Mouse (Mus musculus) Muller cell, postnatal 12 days (primary cell): ENCODE measurements at regions not wholly inside any gene's neighbourhood (a gene's known extent, or its start where the extent isn't known, plus 50 kb on each side); places are given as distances from the start of the nearest gene placed in this dataset.

Experiments used
- DNase-seq: peaks from one replicate; pipeline ENCODE4 v3.0.0-alpha.2; 2015; ENCODE audit errors: inconsistent ontology term

DNA sequence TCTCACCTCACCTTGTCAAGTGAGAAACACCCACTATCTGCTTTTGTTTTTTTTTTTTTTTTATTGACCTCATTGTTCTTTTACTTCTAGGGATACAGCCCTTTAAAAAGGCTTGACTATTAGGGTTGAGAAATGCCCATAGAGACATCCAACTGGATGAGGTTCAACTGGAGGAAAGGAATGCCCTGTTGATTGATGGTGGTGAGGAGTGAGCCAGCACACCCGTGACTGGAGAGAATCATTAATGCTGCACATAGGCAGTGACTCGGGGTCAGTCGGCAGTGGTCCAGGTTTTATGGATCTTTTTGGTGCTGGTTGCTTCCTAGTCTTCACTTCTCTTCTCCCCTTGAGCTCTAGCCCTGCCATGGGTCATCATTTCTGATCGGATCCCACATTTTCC lies 82.9 kb upstream of the Cryz start:
- no peak for DNase-seq

DNA sequence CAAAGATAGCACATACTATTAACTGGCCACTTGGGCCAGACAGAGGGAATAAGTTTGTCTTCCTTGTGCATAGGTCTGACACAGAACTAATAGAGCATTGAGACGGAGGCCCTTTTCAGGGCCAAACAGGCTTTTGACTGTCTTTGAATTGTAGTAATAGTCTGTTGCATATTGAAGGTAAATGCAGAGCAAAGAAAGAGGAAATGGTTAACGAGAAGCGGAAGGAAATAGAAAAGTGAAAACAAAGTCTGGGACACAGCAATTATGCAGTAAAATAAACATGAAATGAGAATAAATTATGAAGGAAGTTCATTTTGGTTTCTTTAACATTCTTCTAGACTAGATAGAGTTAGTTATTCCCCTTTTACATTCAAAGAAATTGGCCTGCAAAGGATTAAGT lies 86.4 kb upstream of the Cryz start:
- DNase-seq: no peak

DNA sequence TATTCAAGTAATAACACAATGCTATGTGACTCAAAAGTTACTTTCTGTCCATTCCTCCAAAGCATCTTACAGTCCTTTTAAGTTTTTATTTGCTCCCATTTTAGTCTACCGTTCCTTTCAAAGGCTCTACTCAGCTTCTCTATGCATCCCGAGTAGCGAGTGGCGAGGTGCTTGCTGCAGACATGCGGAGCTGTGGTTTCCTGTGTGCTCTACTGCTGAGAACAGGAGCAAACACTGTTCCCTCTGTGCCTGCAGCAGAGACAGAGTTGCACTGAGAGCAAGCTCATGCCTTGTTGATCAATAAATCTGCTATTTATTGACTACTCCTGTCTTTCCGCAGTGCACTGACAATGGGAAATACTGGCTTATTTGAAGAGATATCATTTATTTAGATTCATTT lies 87.1 kb upstream of the Cryz start:
- DNase-seq: no peak

DNA sequence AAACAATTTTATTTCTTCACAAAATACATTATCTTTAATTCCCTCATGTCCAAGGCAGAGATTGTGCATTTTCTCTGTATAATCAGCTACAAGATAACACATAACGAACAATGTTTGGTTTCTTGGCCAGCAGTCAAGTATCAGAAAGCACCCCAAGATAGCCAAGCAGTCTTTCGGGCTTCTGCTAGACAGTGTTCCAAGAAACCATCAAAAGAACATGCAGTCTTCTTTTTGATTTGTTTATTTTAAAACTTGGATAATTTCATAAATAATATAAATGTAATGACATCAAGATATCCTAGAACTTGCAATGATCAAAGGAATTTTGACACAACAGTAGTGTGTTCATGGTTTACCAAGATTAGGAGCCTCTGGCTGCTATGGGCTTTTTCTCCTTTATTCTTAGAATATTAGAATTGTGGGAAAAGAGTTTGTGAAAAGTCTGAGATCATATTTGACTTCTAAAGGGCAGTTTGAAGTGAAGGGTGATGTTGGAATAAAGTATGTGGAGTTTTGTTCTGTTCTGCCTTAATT lies 103.1 kb upstream of the Cryz start:
- DNase-seq: no peak

DNA sequence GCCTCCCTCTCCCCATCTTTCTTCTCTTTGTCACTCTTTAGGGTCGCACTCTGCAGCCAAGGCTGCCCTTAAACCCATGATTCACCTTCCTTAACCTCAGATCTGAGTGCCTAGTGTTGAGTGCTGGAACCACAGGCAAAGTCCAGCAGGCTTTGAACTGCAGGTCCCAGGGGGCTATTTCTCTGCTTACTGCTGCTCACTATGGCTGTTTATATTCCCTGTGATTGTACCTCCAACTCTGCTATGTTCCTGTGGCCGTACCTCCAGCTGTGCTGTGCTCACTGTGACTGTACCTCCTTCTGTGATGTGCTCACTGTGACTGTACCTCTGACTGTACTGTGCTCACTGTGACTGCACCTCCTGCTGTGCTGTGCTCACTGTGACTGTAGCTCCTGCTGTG lies 124.1 kb upstream of the Cryz start:
- no peak for DNase-seq

DNA sequence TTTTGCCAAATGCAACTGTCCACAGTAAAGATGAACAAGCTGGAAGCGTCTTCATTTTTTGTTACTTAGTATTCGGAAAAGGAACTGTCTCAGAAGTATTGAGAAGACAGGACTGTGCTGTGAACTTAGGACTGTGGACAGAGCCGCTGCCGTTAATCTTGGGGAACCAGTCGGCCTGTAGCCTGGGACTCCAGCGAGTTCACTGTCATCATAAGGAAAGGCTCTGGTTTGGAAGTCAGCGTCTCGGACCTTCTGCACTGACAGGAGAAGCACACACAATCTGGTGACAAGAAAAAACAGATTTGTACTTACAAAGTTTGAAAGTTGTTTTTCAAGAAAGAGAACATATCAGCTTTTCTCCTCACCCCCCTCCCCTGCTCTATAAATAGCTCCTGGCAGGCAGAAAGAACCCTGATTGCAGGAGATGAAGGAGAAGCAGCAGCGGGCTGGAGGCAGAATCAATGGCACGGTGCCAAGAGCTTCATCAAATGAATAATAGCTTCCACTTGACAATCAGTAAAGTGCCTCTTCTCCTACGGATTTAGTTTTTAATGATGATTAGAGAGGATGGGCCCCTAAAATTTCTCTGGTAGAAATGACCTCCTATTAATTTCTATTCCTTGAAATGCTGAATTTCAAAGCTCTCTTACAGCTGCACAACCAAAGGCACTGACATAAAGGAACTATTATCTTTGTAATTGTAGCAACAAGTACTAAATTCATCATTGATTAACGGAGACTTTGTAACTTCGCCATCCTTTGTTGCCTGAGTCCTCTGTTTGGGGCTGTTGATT lies 128.7 kb upstream of the Cryz start:
- peak; percentile 54 for DNase-seq

DNA sequence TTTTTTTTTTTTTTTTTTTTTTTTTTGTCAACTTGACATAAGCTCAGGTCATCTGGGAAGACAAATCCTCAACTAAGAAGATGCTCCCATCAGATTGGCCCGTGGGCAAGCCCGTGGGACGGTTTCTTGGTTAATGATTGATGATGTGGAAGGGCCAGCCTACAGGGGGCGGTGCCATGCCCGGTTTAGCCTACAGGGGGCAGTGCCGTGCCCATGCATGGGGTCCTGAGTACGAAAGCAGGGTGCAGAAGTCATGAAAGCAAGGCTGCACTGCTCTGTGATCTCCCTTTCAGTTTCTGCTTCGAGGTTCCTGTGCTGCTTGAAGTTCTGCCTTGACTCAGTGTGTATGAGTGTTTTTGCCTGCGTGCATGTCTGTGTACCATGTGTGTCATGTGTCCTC lies 127.7 kb upstream of the Lhx8 start:
- no peak for DNase-seq

DNA sequence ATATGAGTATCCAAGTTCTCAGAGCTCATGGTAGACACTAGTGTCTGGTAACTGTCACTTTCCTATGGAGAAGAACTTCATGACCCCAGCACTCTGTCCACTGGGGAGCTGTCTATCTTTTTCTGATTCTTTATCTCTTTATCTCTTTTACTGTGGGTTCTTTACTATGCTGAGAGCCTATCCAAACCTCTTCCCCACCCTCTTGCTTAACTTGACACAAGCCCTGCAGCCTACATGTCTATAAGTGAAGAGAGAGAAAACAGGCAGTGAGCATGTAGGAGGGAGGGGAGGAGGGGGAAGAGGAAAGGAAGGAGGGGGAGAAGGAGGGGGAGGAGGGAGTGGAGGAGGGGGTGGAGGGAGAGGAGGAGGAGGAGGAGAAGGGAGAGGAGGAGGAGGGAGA lies 122.6 kb upstream of the Lhx8 start:
- DNase-seq: no peak

DNA sequence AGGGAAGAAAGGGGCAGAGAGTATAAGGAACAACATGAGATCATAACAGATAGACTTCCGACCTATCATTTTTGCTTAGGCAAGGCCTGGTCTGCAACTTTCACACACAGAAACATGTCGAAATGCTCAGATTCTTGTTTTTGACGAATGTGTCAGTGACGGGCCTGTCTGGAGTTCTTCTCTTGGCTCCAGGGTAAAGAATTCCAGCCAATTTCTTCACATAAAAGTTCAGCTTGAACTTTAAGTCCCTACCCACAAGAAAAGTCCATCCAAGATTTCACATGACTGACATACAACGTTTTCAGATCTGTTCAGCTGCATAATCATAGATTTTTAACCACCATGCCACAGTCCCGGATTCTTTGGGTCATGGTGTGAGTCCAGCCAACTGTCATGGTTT lies 122.1 kb upstream of the Lhx8 start:
- DNase-seq: no peak

DNA sequence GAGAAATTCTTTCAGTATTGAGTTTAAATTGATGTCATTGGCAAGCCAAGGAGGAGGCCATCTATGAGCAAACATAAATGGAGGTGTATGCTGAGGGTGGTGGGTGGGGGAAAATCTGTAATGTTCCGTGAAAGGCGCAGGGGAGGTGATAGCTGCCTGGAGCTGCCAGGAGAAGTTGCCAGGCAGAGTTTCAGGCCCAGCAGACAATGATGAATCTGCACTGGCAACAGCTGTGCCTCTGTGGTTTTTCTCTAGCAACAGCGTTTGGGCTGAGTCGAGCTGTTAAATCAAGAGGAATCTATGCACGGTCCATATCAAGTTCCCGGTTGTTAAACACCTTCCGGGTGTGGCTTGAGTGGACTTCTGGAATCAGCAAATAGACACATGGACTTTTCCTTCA lies 120.7 kb upstream of the Lhx8 start:
- DNase-seq: no peak

DNA sequence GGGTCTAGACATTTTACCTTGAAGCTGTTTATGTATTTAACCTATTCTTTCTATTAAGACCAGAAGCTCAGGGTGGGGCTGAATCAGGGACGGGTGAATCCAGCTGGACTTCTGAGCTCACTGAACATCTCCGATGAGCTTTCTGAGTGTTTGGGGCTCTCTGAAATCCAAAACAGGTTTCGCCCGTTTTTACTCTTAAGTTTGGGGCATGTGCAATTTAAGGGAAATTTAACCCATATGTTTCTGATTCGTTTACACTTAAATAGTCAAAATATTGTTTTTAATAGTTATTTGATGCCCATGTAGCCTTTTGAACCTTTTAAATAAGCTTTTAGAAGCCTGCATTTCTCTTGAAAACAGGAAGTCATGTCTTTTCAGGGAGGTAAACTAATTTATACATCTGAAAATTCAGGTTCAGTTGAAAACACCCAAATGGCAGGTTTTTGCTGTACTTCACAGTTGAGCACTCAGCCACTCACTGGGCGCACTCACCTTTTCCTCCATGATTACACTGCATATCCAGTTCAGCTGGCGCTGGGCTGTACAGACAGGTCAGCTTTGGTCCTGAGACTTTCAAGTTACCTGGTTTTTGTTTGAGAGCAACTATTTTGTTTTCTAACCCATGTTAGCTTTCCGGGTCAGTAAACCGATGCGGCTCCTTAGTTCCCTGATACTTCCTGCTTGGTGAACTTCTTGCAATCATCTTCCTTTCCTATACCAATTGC lies 113.1 kb upstream of the Lhx8 start:
- DNase-seq: no peak

DNA sequence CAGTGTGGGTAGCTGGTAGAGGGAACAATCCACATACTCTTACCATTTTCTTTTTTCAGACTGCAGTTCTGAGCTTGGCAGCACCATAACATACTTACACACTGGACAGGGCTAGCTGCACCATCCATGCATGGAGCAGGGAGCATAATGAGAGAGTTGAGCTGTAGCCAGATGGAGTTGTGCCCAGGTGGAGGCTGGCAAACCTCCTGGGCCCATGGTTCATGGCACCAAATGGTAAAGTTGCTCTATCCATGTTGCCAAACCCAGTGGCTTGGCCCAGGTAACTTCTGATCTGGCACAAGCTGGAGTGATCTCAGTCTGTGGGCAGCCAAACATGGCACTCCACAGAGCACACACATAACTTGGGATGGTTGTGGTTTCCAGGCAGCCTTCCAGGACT lies 111.0 kb upstream of the Lhx8 start:
- DNase-seq: peak; percentile 52

DNA sequence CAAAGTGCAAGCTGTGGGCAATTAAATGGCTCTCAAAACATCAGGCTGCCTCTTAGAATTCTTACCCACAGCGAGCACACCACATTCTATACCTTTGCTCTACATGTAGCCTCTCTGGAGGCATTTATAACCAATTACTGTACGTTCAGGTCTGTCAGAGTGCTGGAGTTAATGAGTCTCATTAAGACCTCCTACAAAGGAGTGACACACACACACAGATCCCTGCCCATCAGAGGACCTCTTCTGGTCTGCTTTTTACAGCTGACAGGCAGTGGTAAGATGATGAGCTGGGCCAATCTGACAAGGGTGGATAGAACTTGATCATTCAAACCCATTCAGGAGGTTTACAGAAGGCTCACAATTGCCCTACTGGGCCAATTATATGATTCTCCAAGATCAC lies 110.4 kb upstream of the Lhx8 start:
- DNase-seq: no peak

DNA sequence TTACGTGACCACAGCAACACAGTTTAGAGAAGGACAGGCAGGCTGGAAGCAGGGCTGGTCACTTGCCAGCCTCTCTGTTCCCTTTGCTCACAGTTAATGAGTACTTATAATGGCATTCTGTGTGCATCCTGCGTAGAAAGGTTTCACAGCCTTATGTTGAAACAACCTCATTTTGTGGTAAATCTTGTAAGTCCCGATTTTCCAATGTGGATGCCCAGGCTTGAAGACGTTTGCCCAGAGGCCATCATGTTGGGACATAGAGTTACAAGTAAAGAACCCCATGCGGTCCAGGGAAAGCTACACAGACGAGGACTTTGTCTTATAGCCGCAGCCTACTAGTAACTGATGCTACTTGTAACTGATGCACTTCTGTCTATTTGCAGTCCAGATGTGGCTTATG lies 100.4 kb upstream of the Lhx8 start:
- DNase-seq: no peak

DNA sequence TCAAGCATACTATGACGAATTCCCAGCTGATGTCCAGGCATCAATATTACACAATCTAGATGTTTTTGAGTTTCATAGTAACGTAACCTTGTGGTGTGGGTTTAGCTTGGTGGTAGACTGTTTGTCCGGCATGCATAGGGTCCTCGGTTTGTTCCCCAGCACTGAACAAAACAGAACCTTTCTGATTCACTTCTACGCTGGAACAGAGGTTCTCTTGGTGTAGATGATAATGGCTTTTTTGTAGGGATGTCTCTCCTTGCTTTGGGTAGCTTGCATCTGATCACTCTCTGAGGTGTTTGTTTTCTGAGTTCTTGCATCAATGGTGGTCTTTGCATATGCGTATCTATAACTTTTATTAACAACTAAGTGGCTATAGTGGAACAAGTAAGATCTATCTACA lies 99.2 kb upstream of the Lhx8 start:
- no peak for DNase-seq

DNA sequence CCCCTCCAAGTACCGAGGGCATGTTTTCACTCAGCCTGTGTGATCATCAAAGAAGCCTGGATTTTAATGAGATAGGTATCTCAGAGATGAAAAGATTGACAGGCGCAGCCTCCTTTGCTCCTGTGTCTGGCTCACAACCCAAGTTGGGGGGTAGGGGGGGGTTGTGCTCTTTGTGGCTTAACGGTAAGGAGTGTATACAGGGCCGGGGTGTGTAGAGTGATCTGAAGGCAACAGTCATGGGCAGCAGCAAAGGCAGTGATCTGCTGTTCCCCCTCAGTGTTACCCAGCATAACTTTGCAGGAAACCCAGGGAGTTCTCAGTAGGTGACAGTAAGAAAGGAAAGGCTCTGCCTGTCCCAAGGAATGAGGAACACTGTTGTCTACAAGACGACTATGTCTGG lies 94.1 kb upstream of the Lhx8 start:
- DNase-seq: no peak

DNA sequence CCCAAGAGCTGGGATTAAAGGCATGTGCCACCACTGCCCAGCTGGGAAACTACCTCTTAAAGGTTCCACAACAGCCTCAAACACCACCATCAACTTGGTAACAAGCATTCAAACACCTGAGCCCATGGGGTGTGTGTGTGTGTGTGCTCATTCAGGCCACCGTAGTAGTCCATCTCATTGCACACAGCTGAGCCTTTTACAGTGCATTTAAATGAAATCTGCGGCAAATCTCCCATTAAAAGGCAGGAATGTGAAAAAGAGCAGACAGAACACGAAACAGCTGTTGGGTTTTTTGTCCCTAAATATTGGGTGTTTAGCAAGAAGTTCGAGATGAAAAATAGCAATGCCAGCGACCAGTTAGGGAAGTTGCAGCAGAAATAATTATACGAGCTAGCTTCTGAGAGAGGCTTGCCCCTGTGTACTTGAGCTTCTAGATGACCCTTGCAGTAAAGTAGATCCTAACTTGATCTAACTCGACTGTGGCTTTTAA lies 91.0 kb upstream of the Lhx8 start:
- no peak for DNase-seq

DNA sequence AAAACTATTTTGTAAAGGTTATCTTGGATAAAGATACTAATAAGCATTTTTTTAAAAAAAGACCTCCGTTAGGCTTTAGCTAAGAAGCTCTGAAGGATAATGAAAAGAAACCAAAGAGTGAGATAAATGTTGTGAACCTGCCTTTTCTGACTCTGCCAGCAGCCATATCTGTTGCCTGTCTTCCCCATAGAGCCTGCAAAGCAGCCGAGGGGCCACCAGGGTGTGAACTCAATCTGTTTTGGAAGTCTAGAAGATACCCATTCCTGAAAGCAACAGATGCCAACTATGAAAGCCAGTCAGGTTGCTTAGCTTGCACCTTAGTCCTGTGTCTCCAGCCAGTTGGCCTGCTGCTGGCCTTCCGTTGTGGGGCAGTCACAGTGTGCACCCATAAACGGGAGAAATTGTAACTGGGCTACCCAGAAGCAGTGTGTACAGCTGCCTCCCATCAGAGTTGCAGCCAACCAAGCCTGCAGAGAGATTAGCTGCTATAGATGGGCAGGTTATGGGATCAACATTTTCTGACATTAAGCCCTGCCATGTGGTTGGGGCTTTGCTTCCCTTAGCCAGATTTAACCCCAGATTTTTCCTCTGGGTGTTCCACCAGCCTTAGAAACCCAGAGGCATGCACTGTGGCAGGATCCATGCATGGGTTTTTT lies 87.8 kb upstream of the Lhx8 start:
- DNase-seq: no peak

DNA sequence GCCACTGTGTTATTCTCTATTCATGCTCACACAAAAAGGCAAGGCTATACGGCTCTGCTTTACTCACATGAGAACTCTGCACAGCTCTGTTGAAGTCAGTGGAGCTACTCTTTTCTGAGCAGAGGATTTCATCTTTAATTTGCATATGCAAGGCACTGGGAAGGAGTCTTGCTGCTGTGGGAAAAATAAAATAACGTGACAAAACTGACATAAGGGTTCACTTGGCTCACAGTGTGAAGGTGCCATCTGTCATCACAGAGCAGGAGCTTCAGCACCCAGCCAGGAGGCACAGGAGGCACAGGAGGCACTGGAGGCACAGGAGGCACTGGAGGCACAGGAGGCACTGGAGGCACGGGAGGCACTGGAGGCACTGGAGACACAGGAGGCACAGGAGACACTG lies 83.9 kb upstream of the Lhx8 start:
- no peak for DNase-seq

DNA sequence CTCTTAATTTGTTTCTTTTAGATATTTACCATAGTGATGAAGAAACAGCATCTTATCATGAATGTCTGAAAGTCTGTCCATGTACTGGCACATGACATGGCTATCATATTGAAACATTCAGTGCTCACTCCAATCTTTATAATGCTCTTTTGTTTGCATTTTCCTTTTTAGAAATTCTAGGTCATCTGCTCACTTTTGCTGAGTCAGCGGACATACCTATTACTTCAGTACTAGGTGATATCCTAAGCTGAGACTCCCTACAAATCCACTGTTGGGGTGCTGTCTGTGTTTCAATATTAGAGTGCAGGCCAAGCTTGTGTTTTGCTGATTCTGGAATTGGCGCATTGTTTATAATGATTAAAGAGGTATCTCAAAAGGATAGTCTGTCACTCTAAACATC lies 79.8 kb upstream of the Lhx8 start:
- DNase-seq: no peak

DNA sequence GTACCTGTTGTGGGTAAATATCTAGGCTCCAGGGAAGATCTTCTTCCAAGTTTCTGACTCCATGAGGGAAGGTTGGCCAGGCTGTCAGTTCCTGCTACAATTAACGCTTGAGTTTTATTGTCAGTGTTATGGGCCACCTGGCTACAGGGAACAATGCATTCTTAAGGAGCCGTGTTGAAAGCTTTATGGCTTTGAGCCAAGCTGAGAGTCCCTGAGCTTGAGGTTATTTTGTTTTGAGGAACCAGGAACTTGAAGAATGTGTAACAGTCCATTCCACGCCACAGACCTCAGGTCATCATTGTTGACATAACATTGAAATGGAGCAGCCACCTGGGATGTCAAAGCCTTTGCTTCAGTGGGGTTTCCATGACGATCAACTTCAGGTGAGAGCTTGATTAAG lies 71.6 kb upstream of the Lhx8 start:
- peak; percentile 9 for DNase-seq

DNA sequence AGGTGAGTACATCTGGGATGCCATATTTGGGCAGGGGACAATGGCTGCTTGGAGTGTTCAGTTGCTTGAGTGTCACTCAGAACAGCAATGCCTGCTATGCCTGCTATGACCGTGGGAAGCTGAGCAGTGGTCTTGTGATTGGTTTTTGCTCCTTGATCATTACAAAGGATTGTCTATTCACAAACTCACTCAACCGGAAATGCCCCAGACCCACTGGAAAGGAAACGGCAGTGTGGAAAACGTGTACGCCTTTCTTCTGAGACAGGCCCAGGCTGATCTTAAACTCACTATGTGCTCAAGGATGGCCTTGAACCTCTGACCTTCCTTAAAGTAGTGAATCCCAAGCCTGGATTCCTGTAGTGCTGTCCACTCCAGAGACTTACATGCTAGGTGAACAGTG lies 63.2 kb upstream of the Lhx8 start:
- no peak for DNase-seq

DNA sequence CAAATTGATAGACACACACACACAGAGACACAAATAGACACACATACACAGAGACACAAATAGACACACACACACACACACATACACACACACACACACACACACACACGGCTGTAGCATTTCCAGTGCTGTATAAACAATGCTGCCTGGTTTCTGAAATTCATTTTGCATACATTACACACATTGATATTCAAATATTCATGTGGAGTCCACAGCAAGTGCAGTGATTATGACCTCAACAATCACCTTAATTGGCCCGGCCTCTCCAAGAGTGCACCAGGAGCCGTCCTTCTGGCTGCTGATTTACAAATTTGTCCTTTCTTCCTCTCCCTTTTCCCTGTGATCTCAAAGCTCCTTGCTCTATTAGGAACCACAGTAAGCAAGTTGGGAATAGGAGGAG lies 61.2 kb upstream of the Lhx8 start:
- DNase-seq: no peak
